Mouse (Mus musculus): Measurements from ENCODE around the gene Slc45a3. TPM values are rescaled to one million over a fixed set of nuclear protein-coding genes. Genes with fewer than 3 reads are reported as not detected.

The Slc45a3 gene
- 1 to 10 TPM in 1 of 2 experiments, under 1 TPM in 1; 0.97 to 1.8 TPM for total RNA-seq (2021)
- long read RNA-seq, experiment 1, transcript Slc45a3-202 (5 exons, 3,212 nt), result major isoform, 5 of 5 reads
- long read RNA-seq, experiment 1, partial matches to known transcripts, result 0 of 5 reads
- long read RNA-seq, experiment 1, other reads (novel, unspliced or antisense), result 0 of 5 reads
- long read RNA-seq, experiment 2, partial matches to known transcripts, result 0 of 4 reads
- long read RNA-seq, experiment 2, other reads (novel, unspliced or antisense), result 0 of 4 reads

DNA sequence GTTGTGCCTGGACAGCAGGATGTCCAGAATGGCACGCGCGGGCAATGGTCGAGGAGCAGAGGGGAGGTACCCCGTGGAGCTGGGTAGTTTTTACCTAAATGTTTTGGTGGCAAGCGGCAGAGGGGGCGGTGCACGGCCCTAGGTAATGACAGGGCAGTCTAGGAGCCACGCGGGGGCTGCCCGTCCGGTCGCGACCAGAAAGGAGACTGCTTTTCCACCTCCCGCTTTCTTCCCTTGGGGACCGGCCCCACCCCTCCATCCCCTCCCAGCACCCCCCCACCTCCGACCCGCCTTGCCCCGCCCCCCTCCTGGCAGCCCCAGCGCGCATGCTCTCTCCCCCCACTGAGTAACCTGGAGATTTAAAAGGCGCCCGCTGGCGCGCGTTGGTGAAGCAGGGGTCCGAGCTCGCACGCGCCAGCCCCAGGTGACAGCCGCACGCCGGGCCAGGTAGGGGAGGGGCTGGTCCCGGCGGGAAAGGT, at the start of gene Slc45a3:
Slc45a3 (plus strand) TSS at position 362 of the 479 bp plus-strand sequence.
- DNase-seq (ENCODE audit: low spot score in 2 of 2), result no peak
- intact Hi-C loops (cut with DNase I), result no loop called here

DNA sequence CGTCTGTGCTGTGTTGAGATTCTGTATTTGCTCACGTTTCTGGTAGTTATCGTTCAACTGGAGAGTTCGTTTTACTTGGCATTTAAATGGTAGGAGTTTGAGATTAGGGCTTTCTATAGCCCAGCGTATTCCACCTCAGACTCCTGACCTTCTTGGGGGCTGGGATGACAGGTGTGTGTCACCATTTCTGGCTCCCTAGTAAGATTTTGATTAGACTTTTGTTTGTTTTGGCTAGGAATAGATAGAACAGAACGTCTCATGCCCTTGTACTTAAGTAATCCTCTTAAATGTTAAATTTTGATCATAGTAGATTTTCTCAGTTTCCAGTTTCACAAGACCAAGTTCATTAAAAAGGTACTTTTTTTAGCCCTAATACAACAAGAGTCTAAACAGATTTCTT, 45.1 kb upstream of the Slc45a3 start:
- DNase-seq (ENCODE audit: low spot score in 2 of 2), result no peak
- intact Hi-C loops (cut with DNase I), result no loop called here

DNA sequence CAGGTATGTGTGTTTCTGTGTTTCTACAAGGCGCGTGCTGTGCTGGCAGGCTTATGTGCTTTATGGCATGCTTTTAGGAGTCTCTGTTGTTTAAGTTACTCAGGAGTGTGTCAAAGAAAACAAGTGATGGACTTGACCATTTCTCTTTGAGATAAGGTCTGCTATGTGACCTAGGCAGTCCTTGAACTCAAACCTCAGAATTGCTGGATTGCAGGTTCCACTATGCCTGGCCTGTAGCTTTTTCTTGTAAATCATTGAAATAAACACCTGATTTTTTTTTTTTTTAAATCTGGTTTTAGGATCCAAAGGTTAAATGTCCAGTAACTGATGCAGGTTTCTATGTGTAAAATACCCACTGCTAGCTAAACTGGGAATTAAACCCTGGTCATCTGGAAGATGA, 43.7 kb upstream of the Slc45a3 start:
- DNase-seq (ENCODE audit: low spot score in 2 of 2), result no peak
- intact Hi-C loops (cut with DNase I), result no loop called here

DNA sequence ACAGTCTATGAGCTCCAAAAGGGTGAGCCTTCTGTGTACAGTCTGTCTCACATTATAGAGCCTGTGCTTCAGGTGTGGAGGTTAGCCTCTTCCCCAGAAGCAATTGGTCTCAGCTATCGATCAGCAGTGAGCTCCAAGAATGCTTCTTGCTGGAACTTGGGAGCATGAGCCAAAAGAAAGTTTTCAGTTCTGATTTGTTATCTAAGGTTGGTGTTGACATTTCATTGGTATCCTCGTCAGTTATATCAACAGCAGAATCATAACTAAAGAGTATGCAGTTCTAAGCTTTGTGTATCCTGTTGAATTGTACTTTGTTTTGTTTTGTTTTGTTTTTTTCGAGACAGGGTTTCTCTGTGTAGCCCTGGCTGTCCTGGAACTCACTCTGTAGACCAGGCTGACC, 40.7 kb upstream of the Slc45a3 start:
- intact Hi-C loops (cut with DNase I), result no loop called here
- DNase-seq (ENCODE audit: low spot score in 2 of 2), result no peak

DNA sequence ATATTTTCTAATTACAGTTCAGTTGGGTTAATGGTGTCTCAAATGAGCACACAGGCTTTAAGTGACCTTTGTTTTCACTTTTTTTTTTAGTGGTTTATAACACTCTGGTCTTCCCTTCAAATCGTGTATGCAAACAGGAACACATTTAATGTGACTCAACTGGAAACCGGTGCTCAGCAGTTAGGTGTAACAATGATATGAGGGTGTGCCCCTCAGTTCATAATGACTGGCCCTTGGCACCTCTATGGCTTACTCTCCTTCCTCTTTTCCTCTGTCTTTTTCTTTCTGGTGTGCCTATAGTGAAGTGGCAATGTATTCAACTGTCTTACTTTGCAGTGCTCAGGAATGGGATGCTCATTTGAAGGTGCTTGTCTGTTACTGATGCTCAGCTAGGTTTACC, 29.3 kb upstream of the Slc45a3 start:
- DNase-seq (ENCODE audit: low spot score in 2 of 2), result no peak
- intact Hi-C loops (cut with DNase I), result loop anchor here (10.0 kb wide), 1 partner anchor 101 kb away; no protein-coding TSS in a partner anchor

DNA sequence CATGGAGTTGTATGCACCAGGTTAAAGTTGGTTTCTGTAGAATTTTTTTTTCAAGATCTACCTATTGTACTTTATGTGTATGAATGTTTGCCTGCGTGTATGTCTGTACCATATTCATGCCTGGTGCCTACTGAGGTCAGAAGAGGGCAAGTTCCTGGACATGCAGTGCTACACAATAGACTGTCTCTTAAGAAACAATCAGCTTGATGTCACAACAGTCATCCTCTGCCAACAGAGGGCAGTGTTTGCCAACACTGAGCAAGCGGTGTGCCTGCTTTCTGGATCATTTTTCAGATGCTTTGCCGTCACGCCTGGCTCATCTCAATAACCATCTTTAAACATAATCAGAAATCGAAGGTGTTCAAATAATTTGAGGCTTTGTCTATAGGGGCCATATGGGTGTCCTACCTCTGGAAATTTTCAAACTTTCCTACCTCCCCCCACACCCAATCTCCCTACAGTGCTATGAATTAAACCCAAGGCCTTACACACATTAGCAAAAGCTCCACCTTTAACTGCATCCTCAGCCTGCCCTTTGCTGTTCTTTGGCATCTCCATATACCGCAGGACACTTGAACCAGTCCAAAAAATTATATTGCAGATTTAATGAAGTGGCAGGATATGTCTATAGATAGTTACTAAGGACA, 25.0 kb upstream of the Slc45a3 start:
- DNase-seq (ENCODE audit: low spot score in 2 of 2), result peak; percentile 76 to 78
- intact Hi-C loops (cut with DNase I), result loop anchor here (5.0 to 10.0 kb wide), 2 partner anchors 45 to 97 kb away; no protein-coding TSS in a partner anchor

DNA sequence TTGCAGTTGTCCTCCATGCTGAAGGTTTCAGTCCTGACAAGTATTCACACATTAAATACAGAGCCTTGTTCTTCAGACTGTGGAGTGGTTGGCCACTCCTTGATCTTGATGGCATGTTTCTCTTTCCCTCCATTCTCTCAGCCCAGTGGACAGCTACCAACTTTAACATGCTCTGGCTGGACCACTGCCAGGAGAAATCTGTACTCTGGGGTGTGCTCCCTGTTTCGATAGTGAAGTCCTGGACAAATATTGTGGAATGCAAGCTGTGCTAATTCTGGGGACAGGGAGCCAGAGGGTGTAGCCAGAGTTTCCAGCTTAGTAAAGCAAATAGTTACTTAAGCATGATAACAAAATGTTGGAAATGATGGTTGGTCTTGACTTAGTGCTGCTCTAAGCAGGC, 24.0 kb upstream of the Slc45a3 start:
- intact Hi-C loops (cut with DNase I), result loop anchor here (5.0 to 10.0 kb wide), 2 partner anchors 43 to 96 kb away; no protein-coding TSS in a partner anchor
- no peak for DNase-seq (ENCODE audit: low spot score in 2 of 2)

DNA sequence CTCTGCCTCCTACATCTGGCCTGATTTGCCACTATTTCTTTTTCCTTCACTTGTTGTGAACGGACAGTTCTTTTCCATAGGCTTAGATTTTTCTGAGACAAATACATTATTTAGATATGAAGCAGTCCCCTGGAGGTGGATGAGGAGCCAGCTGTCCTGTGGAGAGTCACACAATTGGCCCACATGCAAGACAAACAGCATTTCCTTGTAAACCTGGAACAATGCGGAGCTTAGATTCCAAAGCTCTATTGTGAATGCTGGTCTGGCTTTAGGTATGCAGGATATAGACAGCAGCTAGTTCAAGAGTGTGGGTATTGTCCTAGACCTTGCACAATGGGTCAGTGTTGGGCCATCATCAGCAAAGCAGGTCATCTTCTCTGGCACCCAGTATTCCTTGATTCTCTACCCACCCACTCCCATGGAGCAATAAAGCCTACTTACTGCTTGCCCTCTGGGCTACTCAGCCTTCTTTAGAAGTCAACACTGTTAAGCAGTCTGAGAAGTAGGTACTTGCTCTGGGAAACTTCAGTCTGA, 22.0 kb upstream of the Slc45a3 start:
- intact Hi-C loops (cut with DNase I), result no loop called here

DNA sequence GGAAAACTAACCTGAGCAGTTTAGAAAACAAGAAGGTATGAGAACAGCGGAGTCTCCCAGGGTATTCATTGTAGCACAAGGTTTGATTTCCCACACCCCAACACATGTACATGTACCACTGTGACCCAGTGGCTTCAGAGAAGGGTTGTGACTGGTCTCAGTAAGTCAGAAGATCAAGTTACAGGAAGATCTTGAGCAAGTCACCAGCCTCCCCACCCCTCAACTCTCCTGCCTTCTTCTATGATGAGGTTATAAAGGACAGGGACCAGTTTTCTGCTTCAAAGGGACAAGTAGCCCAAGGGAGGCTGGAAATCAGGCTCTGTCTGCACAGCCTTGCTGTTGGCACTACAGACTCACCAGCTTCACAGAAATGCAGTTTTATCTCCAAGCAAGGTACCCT, 21.3 kb upstream of the Slc45a3 start:
- intact Hi-C loops (cut with DNase I), result no loop called here

More for the DNA sequence above, 22.0 kb upstream of the Slc45a3 start:
- DNase-seq (ENCODE audit: low spot score in 2 of 2), result no peak

DNA sequence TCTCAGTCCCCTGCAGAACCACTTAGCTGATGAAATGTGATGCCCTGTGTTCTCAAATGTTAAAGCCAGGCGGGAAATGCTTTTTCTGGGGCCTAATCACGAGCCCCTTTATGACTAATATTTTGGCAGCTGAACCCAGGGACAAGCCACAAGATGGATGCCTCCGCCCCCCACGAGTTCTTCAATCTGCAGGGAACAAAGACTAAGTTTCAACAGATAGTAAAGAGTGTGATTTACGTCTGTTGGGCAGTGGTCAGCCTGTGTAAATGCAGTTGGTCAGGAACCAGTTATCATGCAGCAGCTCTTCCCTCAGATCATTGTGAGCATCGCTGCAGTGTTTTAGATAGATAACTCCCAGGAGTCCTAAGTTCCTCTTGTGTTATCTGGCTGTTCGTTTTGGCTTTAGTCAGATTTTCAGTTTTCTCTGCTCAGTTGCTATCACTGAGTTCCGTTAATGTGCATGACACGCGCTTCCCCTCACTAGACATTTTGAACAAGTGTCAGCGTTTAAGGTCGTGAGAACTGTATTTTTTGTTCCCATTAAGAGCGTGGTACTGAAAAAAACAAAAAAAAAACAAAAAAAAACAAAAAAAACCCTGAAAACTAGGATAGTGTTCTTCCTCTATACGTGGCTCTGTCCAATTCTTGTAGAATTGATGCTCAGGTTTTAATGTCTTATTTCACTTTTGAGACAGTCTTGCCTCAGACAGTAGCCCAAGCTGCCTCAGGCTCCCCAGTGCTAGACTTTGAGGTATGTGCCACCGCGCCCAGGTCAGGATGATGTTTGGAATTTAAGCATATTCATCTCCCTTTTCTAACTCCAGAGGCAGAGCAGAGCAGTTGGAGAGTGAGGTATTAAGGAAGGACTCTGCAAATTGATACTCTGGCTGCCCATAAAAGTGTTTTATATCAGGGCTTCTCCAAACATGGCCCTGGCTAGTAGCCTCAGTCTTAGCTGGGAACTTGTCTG, 19.9 kb upstream of the Slc45a3 start:
- intact Hi-C loops (cut with DNase I), result no loop called here
- DNase-seq (ENCODE audit: low spot score in 2 of 2), result no peak

More for the DNA sequence above, 21.3 kb upstream of the Slc45a3 start:
- no peak for DNase-seq (ENCODE audit: low spot score in 2 of 2)

DNA sequence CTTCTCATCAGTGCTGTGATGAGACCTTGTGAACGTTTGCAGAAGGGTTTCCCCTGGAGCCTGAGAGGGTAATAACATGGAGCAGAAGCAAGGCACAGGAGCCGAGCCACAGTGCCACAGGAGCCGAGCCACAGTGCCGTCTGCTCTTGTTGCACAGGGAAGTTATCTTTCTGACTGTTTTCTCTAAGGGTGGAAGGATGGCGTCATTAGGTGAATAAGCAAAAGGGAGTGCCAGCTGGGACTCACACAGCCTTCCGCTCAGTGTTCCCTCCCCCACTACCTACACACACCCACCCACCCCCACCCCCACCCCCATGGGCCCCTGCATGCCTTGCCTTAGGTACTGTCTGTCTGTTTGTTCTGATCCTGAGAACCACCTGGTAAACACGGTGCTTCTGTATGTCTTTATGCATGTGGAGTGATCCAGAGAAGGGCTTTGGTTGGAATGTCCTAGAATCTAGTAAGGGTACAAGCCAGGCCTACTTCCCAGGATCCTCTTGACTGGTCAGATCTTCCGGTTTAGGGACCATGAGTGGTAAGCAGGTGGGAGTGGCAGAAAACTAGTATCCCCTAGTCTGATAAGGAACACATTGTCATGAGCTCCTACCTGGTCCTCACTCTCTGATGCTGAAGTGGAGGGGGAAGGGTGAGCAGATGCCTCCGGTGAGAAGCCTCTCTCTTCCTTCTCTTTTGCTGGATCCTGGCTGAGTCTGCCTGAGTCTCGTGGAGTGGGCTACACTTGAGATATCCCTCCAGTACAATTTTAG, 16.9 kb upstream of the Slc45a3 start:
- intact Hi-C loops (cut with DNase I), result no loop called here
- no peak for DNase-seq (ENCODE audit: low spot score in 2 of 2)

DNA sequence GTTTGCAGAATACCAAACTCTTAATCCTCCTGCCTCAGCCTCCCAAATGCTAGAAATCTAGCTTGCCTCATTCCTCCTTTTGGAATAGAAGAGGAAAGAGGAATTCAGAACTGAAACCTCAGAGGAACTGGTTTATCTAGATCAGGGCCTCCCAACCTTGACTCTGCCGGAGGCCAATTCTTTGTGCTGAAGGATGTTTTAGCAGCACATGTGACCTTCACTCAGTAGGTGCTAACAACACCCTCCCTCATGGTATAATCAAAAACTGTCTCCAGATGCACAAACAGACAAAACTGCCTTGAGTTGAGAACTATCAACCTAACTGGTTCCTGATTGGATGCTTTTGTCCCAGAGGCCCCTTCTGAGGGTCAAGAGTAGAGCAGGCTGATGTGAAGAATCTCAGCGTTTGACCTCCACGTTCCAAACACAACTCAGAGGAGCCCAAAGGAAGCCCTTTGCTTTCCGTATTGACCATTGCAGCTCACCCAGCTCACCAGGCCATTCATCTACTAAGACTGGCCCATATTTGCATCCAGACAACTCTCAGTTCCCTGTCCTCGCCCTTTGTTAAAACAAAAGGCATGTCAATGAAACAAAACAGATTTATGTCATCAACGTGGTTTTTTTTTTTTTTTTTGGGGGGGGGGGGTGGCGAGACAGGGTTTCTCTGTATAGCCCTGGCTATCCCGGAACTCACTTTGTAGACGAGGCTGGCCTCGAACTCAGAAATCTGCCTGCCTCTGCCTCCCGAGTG, 16.1 kb upstream of the Slc45a3 start:
- no peak for DNase-seq (ENCODE audit: low spot score in 2 of 2)
- intact Hi-C loops (cut with DNase I), result no loop called here

DNA sequence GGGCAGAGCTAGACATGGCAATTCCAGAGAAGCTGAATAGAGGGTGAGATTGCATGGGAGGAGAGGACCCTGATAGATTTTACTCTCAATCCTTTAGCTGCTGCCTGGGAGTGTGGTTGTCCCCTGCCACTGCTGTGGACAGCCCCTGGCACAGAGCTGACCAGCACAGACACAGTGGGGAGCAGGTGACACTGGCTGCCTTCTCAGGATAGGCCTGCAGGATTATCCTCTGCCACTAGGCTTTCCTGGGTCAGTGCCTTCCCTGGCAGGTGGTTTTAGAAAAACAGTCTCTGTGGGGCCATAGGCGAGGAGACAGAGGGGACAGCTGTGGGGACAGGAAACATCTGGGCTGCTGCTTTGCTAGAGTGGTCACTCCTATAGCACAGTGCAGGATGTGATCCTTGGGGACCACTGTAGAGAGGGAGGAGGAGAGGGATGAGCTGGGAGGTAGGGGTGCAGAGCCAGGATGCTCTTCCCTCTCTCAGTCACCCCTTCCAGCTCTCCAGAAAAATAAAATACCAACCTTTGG, 14.7 kb upstream of the Slc45a3 start:
- intact Hi-C loops (cut with DNase I), result no loop called here

DNA sequence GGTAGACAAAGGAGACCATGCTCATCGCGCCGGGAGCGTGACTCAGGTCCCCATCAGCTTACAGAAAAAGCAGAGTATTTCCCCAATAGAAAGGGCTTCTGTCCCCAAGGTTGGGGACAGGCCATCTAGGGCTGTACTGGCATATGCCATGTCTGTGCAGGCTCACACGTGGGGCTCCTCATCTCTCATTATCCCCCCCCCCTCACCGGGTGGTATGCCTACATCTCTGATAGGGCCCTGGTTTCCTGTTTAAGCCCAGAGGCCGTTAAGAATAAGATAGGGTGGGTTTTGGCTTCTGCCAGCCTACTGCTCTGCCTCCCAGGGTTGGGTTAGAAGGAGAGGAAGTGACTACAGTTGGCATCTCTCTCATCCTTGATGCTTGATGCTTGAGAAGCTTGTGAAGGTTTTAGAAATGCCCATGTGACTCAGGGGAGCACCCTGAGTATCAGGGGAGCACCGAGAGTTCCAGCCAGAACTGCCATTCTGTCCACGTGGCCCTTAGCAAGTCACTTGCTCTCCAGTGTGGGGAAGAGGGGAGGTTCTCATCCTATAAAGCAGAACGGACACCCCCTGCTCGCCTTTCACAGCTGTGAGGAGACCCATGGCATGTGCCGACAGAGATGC, 8.4 kb upstream of the Slc45a3 start:
- no peak for DNase-seq (ENCODE audit: low spot score in 2 of 2)
- intact Hi-C loops (cut with DNase I), result no loop called here

More for the DNA sequence above, 14.7 kb upstream of the Slc45a3 start:
- no peak for DNase-seq (ENCODE audit: low spot score in 2 of 2)

DNA sequence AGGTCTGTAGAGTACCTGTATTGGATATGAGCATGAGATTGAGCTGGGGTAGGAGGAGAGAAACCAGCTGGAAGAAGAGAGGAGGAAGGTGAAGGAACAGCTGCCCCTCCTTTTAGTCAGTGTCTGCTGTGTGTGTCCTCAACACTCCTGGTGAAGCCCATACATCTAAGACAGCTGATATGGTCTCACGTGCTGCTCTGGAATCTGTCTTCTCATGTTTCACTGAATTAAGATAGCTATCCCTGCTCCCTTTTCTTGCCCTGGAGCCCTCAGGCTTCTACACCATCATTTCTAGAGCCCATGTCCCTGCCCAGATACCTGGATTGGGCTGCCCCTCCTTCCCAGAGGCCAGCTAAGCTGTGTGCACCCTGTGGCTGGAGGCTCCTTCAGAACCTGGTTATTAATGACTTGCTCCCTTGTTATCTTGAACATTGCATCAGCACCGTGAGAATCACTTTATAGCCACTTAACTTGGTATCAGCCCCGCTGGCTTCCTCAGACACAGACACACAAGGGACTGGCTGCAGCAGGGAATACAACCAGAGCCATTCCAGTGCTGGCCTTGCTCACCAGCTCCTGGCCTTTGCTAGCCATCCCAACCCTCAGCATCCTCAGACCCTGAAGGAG, 7.5 kb upstream of the Slc45a3 start:
- DNase-seq (ENCODE audit: low spot score in 2 of 2), result no peak
- intact Hi-C loops (cut with DNase I), result no loop called here

DNA sequence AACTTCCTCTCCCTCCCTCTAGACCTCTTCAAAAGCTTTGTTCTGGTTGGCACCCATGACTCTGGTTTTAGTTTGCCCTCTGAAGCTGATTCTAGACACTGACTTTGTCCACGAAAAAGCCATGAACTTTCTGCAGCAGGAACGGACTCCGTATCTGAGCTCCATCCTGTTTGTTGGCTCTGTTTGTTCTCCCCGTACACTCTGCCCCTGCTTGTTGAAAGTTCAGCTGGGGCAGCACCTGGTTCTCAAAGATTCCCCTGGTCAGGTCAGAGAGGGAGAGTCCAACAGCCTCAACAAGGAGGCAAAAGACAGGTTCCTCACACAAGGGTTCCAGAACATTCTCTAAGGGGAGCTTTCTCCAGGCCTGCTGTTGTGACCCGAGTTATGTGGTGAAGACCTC, 5.4 kb upstream of the Slc45a3 start:
- DNase-seq (ENCODE audit: low spot score in 2 of 2), result no peak
- intact Hi-C loops (cut with DNase I), result no loop called here

DNA sequence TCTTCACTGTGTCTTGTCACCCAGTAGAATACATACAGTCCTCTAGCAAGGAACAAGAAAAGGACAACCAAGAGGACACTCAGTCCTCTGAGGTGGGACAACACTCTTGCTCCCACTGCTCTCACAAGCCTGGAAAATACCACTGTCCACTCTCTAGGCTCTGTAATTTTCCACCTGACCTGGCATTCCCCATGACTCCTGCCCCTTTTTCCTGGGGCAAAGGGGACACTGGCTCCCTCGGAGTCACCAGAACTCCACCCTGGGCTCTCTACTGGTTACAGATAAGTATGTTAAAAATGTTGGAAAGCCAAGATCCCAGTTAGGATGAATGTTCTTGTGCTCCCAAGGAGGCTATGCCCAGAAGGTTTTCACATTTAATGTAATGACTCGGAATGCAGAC, 1.8 kb upstream of the Slc45a3 start:
- no peak for DNase-seq (ENCODE audit: low spot score in 2 of 2)
- intact Hi-C loops (cut with DNase I), result no loop called here
